Mouse (Mus musculus): ENCODE measurements around the gene Thsd7b. TPM values are rescaled to one million over a fixed set of nuclear protein-coding genes. Genes with fewer than 3 reads are reported as not detected.

Gene Thsd7b
- polyA plus RNA-seq, 1 experiment = 0.16 TPM

DNA sequence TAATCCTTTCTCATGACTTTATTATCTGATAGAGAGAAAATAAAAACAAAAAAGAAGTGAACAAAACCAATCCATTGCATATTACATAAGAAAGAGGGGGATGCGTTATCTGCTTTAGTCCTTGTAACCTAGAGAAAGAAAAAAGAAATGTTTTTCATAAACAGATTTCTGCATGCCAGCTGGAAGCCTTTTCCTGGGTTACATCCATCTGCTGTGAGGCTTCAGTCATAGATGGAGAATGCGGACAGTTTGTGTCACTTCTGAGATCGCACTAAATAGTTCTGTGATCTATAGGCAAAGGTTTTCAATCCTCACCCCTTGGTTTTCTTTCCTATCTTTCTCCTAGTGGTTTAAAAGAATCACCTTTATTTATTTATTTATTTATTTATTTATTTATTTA, 259.1 kb downstream of the Thsd7b start:
- TF ChIP-seq TCF3 (IDR thresholded peaks at IDR 0.05; ENCODE audit: insufficient read length, low read depth) = no peak
- no peak for TF ChIP-seq MYOG (IDR thresholded peaks at IDR 0.05; ENCODE audit: control insufficient read depth in 1 of 3, insufficient read depth in 1 of 3, insufficient read length in 2 of 3, low read depth in 2 of 3)
- TF ChIP-seq E2F4 (IDR thresholded peaks at IDR 0.05; ENCODE audit: insufficient read depth) = no peak
- no peak for TF ChIP-seq MYOD1 (IDR thresholded peaks at IDR 0.05; ENCODE audit: control insufficient read depth in 1 of 3, insufficient read length in 2 of 3, low read depth in 2 of 3)
- no peak for TF ChIP-seq POLR2AphosphoS2 (IDR thresholded peaks at IDR 0.05; ENCODE audit: insufficient read length, low read depth)
- TF ChIP-seq MAX (IDR thresholded peaks at IDR 0.05; ENCODE audit: low read depth) = no peak
- TF ChIP-seq CEBPB (IDR thresholded peaks at IDR 0.05; ENCODE audit: insufficient read depth, poor library complexity, severe bottlenecking) = no peak
- Histone ChIP-seq H3ac (ENCODE audit: control insufficient read depth, insufficient read length) (no peak overlapping the region), H3K4me2 (ENCODE audit: low read depth) (no peak overlapping the region), H3K27me3 (ENCODE audit: control insufficient read depth, insufficient read depth, insufficient read length) (no peaks in the 10 kb centered on the region), H3K4me3 (no peak overlapping the region), H3K36me3 (ENCODE audit: control insufficient read depth, insufficient read depth) (no peaks in the 10 kb centered on the region), H3K79me2 (ENCODE audit: control insufficient read depth, insufficient read depth) (no peaks in the 10 kb centered on the region)

DNA sequence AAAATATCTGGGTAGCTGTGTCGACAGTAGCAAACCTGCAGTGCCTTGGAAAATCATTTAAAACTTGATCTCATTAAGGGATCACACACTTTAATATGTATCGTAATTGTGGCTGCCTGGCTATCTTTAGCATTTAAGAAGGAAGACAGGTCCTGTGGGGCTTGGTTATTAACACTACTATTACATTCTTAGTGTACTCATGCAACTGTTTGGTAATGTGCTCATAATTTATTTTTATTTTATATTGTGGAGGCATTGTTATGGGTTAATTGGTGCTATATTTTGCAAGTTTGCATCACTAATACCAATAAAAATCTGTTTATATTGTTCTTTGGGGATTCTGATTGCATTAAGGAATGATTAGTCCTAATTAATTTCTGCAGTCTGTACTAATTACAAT, 265.4 kb downstream of the Thsd7b start:
- Histone ChIP-seq H3ac (ENCODE audit: control insufficient read depth, insufficient read length) (no peak overlapping the region), H3K27me3 (ENCODE audit: control insufficient read depth, insufficient read depth, insufficient read length) (no peaks in the 10 kb centered on the region), H3K4me3 (no peak overlapping the region), H3K4me2 (ENCODE audit: low read depth) (no peak overlapping the region), H3K36me3 (ENCODE audit: control insufficient read depth, insufficient read depth) (no peaks in the 10 kb centered on the region), H3K79me2 (ENCODE audit: control insufficient read depth, insufficient read depth) (no peaks in the 10 kb centered on the region)
- TF ChIP-seq POLR2A (IDR thresholded peaks at IDR 0.05; ENCODE audit: insufficient read length, low read depth) (no peak), USF1 (IDR thresholded peaks at IDR 0.05; ENCODE audit: low read depth) (no peak), MYOD1 (IDR thresholded peaks at IDR 0.05; ENCODE audit: control insufficient read depth in 1 of 3, insufficient read length in 2 of 3, low read depth in 2 of 3) (no peak), TCF12 (IDR thresholded peaks at IDR 0.05; ENCODE audit: insufficient read depth, poor library complexity, severe bottlenecking) (no peak), MYOG (IDR thresholded peaks at IDR 0.05; ENCODE audit: control insufficient read depth in 1 of 3, insufficient read depth in 1 of 3, insufficient read length in 2 of 3, low read depth in 2 of 3) (no peak), SRF (IDR thresholded peaks at IDR 0.05; ENCODE audit: control insufficient read depth, insufficient read length, low read depth) (no peak), REST (IDR thresholded peaks at IDR 0.05; ENCODE audit: insufficient read depth, insufficient read length) (no peak), CEBPB (IDR thresholded peaks at IDR 0.05; ENCODE audit: insufficient read depth, poor library complexity, severe bottlenecking) (no peak), E2F4 (IDR thresholded peaks at IDR 0.05; ENCODE audit: insufficient read depth) (no peak), TCF3 (IDR thresholded peaks at IDR 0.05; ENCODE audit: insufficient read length, low read depth) (no peak), MAX (IDR thresholded peaks at IDR 0.05; ENCODE audit: low read depth) (no peak), POLR2AphosphoS2 (IDR thresholded peaks at IDR 0.05; ENCODE audit: insufficient read length, low read depth) (no peak)

DNA sequence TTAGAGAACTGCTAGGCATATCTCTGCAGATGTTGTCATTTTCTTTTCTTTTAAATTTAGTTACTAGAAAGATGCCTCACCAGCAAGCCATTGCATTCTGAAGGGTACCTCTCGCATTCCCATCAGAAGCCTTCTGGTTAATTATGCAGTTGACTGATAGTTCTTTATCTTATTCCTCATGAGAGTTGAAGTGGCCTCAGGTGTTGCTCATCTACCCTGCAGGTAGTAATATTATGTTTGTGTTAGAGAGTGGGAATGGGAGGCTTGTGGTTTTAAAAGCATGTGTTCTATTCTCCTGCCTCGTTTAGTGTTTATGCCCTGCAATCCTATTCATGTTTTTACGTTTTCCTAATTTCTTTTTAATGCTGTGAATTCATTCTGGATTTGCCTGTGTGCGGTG, 265.9 kb downstream of the Thsd7b start:
- TF ChIP-seq SRF (IDR thresholded peaks at IDR 0.05; ENCODE audit: control insufficient read depth, insufficient read length, low read depth) (no peak), REST (IDR thresholded peaks at IDR 0.05; ENCODE audit: insufficient read depth, insufficient read length) (no peak), CEBPB (IDR thresholded peaks at IDR 0.05; ENCODE audit: insufficient read depth, poor library complexity, severe bottlenecking) (no peak), POLR2AphosphoS2 (IDR thresholded peaks at IDR 0.05; ENCODE audit: insufficient read length, low read depth) (no peak), TCF12 (IDR thresholded peaks at IDR 0.05; ENCODE audit: insufficient read depth, poor library complexity, severe bottlenecking) (no peak), MYOG (IDR thresholded peaks at IDR 0.05; ENCODE audit: control insufficient read depth in 1 of 3, insufficient read depth in 1 of 3, insufficient read length in 2 of 3, low read depth in 2 of 3) (no peak), TCF3 (IDR thresholded peaks at IDR 0.05; ENCODE audit: insufficient read length, low read depth) (no peak), MYOD1 (IDR thresholded peaks at IDR 0.05; ENCODE audit: control insufficient read depth in 1 of 3, insufficient read length in 2 of 3, low read depth in 2 of 3) (no peak)
- no peaks in the 10 kb centered on the region for H3K27me3 ChIP-seq (ENCODE audit: control insufficient read depth, insufficient read depth, insufficient read length)
- no peak overlapping the region for H3ac ChIP-seq (ENCODE audit: control insufficient read depth, insufficient read length)
- no peaks in the 10 kb centered on the region for H3K79me2 ChIP-seq (ENCODE audit: control insufficient read depth, insufficient read depth)
- H3K4me3 ChIP-seq = no peak overlapping the region
- H3K36me3 ChIP-seq (ENCODE audit: control insufficient read depth, insufficient read depth) = no peaks in the 10 kb centered on the region
- H3K4me2 ChIP-seq (ENCODE audit: low read depth) = no peak overlapping the region

DNA sequence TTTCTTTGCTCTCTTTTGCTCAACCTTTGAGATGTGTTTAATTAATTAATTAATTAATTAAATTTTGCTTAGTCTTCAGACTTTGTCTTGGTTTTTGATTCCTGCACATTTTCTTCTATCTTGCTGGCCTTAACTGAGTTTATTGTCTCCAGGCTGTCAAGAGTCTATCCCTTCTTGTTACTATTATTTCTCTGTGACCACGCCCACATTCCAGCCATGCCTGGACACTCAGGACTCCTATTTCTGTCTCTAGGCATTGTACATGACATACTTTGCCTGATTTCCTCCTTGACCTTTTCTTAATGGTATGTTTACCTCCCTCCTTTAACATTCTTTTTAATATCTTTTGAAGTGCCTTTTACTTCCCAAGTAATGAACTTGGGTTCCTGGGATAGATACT, 267.6 kb downstream of the Thsd7b start:
- Histone ChIP-seq H3K79me2 (ENCODE audit: control insufficient read depth, insufficient read depth) (no peaks in the 10 kb centered on the region), H3ac (ENCODE audit: control insufficient read depth, insufficient read length) (no peak overlapping the region), H3K4me3 (no peak overlapping the region), H3K27me3 (ENCODE audit: control insufficient read depth, insufficient read depth, insufficient read length) (no peaks in the 10 kb centered on the region), H3K36me3 (ENCODE audit: control insufficient read depth, insufficient read depth) (no peaks in the 10 kb centered on the region), H3K4me2 (ENCODE audit: low read depth) (no peak overlapping the region)
- no peak for TF ChIP-seq REST (IDR thresholded peaks at IDR 0.05; ENCODE audit: insufficient read depth, insufficient read length)
- TF ChIP-seq E2F4 (IDR thresholded peaks at IDR 0.05; ENCODE audit: insufficient read depth) = no peak
- no peak for TF ChIP-seq TCF3 (IDR thresholded peaks at IDR 0.05; ENCODE audit: insufficient read length, low read depth)
- TF ChIP-seq MAX (IDR thresholded peaks at IDR 0.05; ENCODE audit: low read depth) = no peak
- no peak for TF ChIP-seq USF1 (IDR thresholded peaks at IDR 0.05; ENCODE audit: low read depth)
- TF ChIP-seq SRF (IDR thresholded peaks at IDR 0.05; ENCODE audit: control insufficient read depth, insufficient read length, low read depth) = no peak
- TF ChIP-seq TCF12 (IDR thresholded peaks at IDR 0.05; ENCODE audit: insufficient read depth, poor library complexity, severe bottlenecking) = no peak
- TF ChIP-seq MYOD1 (IDR thresholded peaks at IDR 0.05; ENCODE audit: control insufficient read depth in 1 of 3, insufficient read length in 2 of 3, low read depth in 2 of 3) = no peak
- TF ChIP-seq POLR2A (IDR thresholded peaks at IDR 0.05; ENCODE audit: insufficient read length, low read depth) = no peak
- TF ChIP-seq MYOG (IDR thresholded peaks at IDR 0.05; ENCODE audit: control insufficient read depth in 1 of 3, insufficient read depth in 1 of 3, insufficient read length in 2 of 3, low read depth in 2 of 3) = no peak
- no peak for TF ChIP-seq POLR2AphosphoS2 (IDR thresholded peaks at IDR 0.05; ENCODE audit: insufficient read length, low read depth)
- no peak for TF ChIP-seq CEBPB (IDR thresholded peaks at IDR 0.05; ENCODE audit: insufficient read depth, poor library complexity, severe bottlenecking)
